Mouse (Mus musculus) heart, postnatal 4 days (tissue): ENCODE results near the gene Gper1. TPM values are rescaled to one million over a fixed set of nuclear protein-coding genes. Genes with fewer than 3 reads are reported as not detected.
"Not testable (repeated sequence)": the region's sequence is repeated elsewhere in the genome, so short reads cannot be mapped to it uniquely, and the experiment has no call there.

Experiments used
- DNase-seq: peaks from one replicate; pipeline ENCODE4 v3.0.0; 2021
- total RNA-seq, 2 experiments: library from RNA; stranded (reverse); gene quantifications; 2 replicates each; pipeline ENCODE4 v1.2.3; 2021

Gper1 gene
- total RNA-seq, 2 experiments from 2014 or later, result 1.8 to 2.3 TPM

GRCm38 (mm10) chr5:139390324-139391119 lies 32.4 kb upstream of the Gper1 start:
- not testable (repeated sequence) for DNase-seq

GRCm38 (mm10) chr5:139391309-139391990 lies 31.5 kb upstream of the Gper1 start:
- peak; percentile 57 for DNase-seq

- no peak for DNase-seq
Measured at GRCm38 (mm10) chr5:139392219-139393196, 30.4 kb upstream of the Gper1 start.

GRCm38 (mm10) chr5:139393197-139393588 lies 29.8 kb upstream of the Gper1 start:
- DNase-seq, result no peak

- no peak for DNase-seq
Measured at GRCm38 (mm10) chr5:139394399-139394798, 28.6 kb upstream of the Gper1 start.

GRCm38 (mm10) chr5:139395528-139395927 lies 27.4 kb upstream of the Gper1 start:
- no peak for DNase-seq

GRCm38 (mm10) chr5:139397359-139397916 lies 25.5 kb upstream of the Gper1 start:
- DNase-seq, result no peak

- DNase-seq, result peak; percentile 98
Measured at GRCm38 (mm10) chr5:139397959-139398753, 24.8 kb upstream of the Gper1 start.

GRCm38 (mm10) chr5:139398786-139399185 lies 24.2 kb upstream of the Gper1 start:
- DNase-seq, result no peak

- no peak for DNase-seq
Measured at GRCm38 (mm10) chr5:139399991-139400390, 23.0 kb upstream of the Gper1 start.

- no peak for DNase-seq
Measured at GRCm38 (mm10) chr5:139402106-139402505, 20.8 kb upstream of the Gper1 start.

GRCm38 (mm10) chr5:139403692-139404260 lies 19.2 kb upstream of the Gper1 start:
- DNase-seq, result no peak

GRCm38 (mm10) chr5:139404801-139405401 lies 18.1 kb upstream of the Gper1 start, which contains the start of gene C130050O18Rik:
TSS of gene C130050O18Rik (plus strand) at chr5:139405280.
- DNase-seq, result no peak

- DNase-seq, result no peak
Measured at GRCm38 (mm10) chr5:139405478-139405877, 17.5 kb upstream of the Gper1 start.

GRCm38 (mm10) chr5:139405953-139406352 lies 17.0 kb upstream of the Gper1 start:
- no peak for DNase-seq

GRCm38 (mm10) chr5:139407121-139407885 lies 15.6 kb upstream of the Gper1 start:
- DNase-seq, result peak; percentile 57

GRCm38 (mm10) chr5:139408511-139408910 lies 14.4 kb upstream of the Gper1 start:
- DNase-seq, result no peak

- peak; percentile 83 for DNase-seq
Measured at GRCm38 (mm10) chr5:139409412-139409811, 13.5 kb upstream of the Gper1 start.

- no peak for DNase-seq
Measured at GRCm38 (mm10) chr5:139410056-139410455, 12.9 kb upstream of the Gper1 start.

- no peak for DNase-seq
Measured at GRCm38 (mm10) chr5:139411117-139411516, 11.8 kb upstream of the Gper1 start.
